Mouse (Mus musculus) midbrain, embryonic 11.5 days (tissue): ENCODE measurements around the gene Tfap2a. TPM values are rescaled to one million over a fixed set of nuclear protein-coding genes. Genes with fewer than 3 reads are reported as not detected.
A peak's percentile ranks its signal among the peaks of the same experiment; 100 is the strongest.

Source experiments
- ATAC-seq: fragments of 200-750 bp; cut with Nextera tagmentation; 2 replicates; pipeline ENCODE4 v1.8.0; 2017; ENCODE audit warnings: moderate TSS enrichment, moderate library complexity; ENCODE audit not compliant: low FRiP score
- DNase-seq: peaks from one replicate; pipeline ENCODE4 v3.0.0; 2015; ENCODE audit warnings: low spot score; ENCODE audit errors: missing footprints
- H3K27ac ChIP-seq: fragments of 300-500 bp; sonication (generic); 2 replicates; pipeline ENCODE4 v1.5.1; 2014; ENCODE audit warnings: low read depth, low read length
- H3K27me3 ChIP-seq: fragments of 300-500 bp; sonication (generic); 2 replicates; pipeline ENCODE4 v1.6.1; 2014; ENCODE audit warnings: mild to moderate bottlenecking, low read length, moderate library complexity, mixed read lengths; ENCODE audit not compliant: control insufficient read depth, insufficient read depth
- H3K36me3 ChIP-seq: fragments of 300-500 bp; sonication (generic); 2 replicates; pipeline ENCODE4 v1.6.1; 2014; ENCODE audit warnings: mild to moderate bottlenecking, low read length, moderate library complexity, mixed read lengths; ENCODE audit not compliant: control insufficient read depth, insufficient read depth
- H3K4me1 ChIP-seq: fragments of 300-500 bp; sonication (generic); 2 replicates; pipeline ENCODE4 v1.6.1; 2014; ENCODE audit warnings: low read length; ENCODE audit not compliant: control insufficient read depth, insufficient read depth
- H3K4me2 ChIP-seq: fragments of 300-500 bp; sonication (generic); 2 replicates; pipeline ENCODE4 v1.6.1; 2014; ENCODE audit warnings: mild to moderate bottlenecking, moderate library complexity
- H3K4me3 ChIP-seq: fragments of 300-500 bp; sonication (generic); 2 replicates; pipeline ENCODE4 v1.5.1; 2014; ENCODE audit warnings: low read depth, low read length
- H3K9ac ChIP-seq: fragments of 300-500 bp; sonication (generic); 2 replicates; pipeline ENCODE4 v1.6.1; 2014; ENCODE audit warnings: low read length
- H3K9me3 ChIP-seq: fragments of 300-500 bp; sonication (generic); 2 replicates; pipeline ENCODE4 v1.6.1; 2016; ENCODE audit warnings: low read length; ENCODE audit not compliant: control insufficient read depth
- WGBS: fragments of 180-500 bp; shearing (Covaris S2); extraction: QIAGEN DNeasy Blood & Tissue Kit; methylation state at CpG from one replicate; pipeline ENCODE4 v1.1.7; 2014; 5-methylcytosine and 5-hydroxymethylcytosine counted together
- polyA plus RNA-seq: library from polyadenylated mRNA; unstranded; fragments of >200 nt; fragmentation: Nextera tagmentation; extraction: Ambion mirVana; gene quantifications from 2 replicates; pipeline ENCODE4 v1.2.1, GENCODE M21; 2014

The Tfap2a gene
- polyA plus RNA-seq, 1 experiment from 2014 or later: 3.0 TPM

GRCm38 (mm10) chr13:40710062-40710342, 28.2 kb downstream of the Tfap2a start:
- 0% methylated on average over 11 of the region's 11 CpGs for WGBS
- Histone ChIP-seq H3K4me2 (no peak overlapping the region), H3K36me3 (no peaks in the 10 kb centered on the region), H3K27ac (no peak overlapping the region), H3K27me3 (peaks cover 97% of the 10 kb centered on the region), H3K9ac (no peak overlapping the region), H3K4me1 (peaks cover 4% of the 10 kb centered on the region; the same call in 1 of the 2 replicates), H3K4me3 (no peak overlapping the region), H3K9me3 (no peaks in the 10 kb centered on the region)
- no peak for ATAC-seq
- DNase-seq: no peak

GRCm38 (mm10) chr13:40709321-40710061, 28.7 kb downstream of the Tfap2a start:
- H3K9me3 ChIP-seq: no peaks in the 10 kb centered on the region
- H3K4me3 ChIP-seq: no peak overlapping the region
- WGBS: under 1% methylated on average over 21 of the region's 21 CpGs
- H3K36me3 ChIP-seq: no peaks in the 10 kb centered on the region
- peak; percentile 95 for DNase-seq
- peaks cover 6% of the 10 kb centered on the region; the same call in 1 of the 2 replicates for H3K4me1 ChIP-seq
- no peak overlapping the region for H3K4me2 ChIP-seq
- ATAC-seq: peak; percentile 31
- peaks cover 97% of the 10 kb centered on the region for H3K27me3 ChIP-seq
- no peak overlapping the region for H3K9ac ChIP-seq
- no peak overlapping the region for H3K27ac ChIP-seq

- Histone ChIP-seq H3K36me3 (no peaks in the 10 kb centered on the region), H3K27ac (no peak overlapping the region), H3K4me1 (peaks cover 9% of the 10 kb centered on the region; the same call in 1 of the 2 replicates), H3K9ac (no peak overlapping the region), H3K4me3 (no peak overlapping the region), H3K27me3 (peaks cover 98% of the 10 kb centered on the region), H3K9me3 (no peaks in the 10 kb centered on the region), H3K4me2 (no peak overlapping the region)
- DNase-seq: peak; percentile 96
- peak; percentile 34 for ATAC-seq
- 2% methylated on average over 26 of the region's 26 CpGs for WGBS
These were observed 29.3 kb downstream of the Tfap2a start for GRCm38 (mm10) chr13:40708913-40709312.

- DNase-seq (peak; percentile 91), ATAC-seq (no peak)
- peaks cover 98% of the 10 kb centered on the region for H3K27me3 ChIP-seq
- H3K4me1 ChIP-seq: peaks cover 9% of the 10 kb centered on the region; the same call in 1 of the 2 replicates
- H3K9me3 ChIP-seq: no peaks in the 10 kb centered on the region
- no peak overlapping the region for H3K9ac ChIP-seq
- under 1% methylated on average over 5 of the region's 5 CpGs for WGBS
- no peak overlapping the region for H3K4me3 ChIP-seq
- no peak overlapping the region for H3K4me2 ChIP-seq
- no peak overlapping the region for H3K27ac ChIP-seq
- no peaks in the 10 kb centered on the region for H3K36me3 ChIP-seq
These were observed 29.9 kb downstream of the Tfap2a start for GRCm38 (mm10) chr13:40708271-40708670.

- Histone ChIP-seq H3K4me2 (no peak overlapping the region), H3K4me3 (no peak overlapping the region), H3K27me3 (peaks cover 99% of the 10 kb centered on the region), H3K4me1 (peaks cover 11% of the 10 kb centered on the region), H3K36me3 (no peaks in the 10 kb centered on the region), H3K9ac (no peak overlapping the region), H3K27ac (no peak overlapping the region), H3K9me3 (no peaks in the 10 kb centered on the region)
- 2% methylated on average over 3 of the region's 3 CpGs for WGBS
- ATAC-seq: no peak
- DNase-seq: peak; percentile 90
These were observed 30.5 kb downstream of the Tfap2a start for GRCm38 (mm10) chr13:40707646-40708045.

- ATAC-seq: no peak
- no peak overlapping the region for H3K9ac ChIP-seq
- H3K4me2 ChIP-seq: no peak overlapping the region
- no peak overlapping the region for H3K27ac ChIP-seq
- H3K4me1 ChIP-seq: peaks cover 11% of the 10 kb centered on the region
- no peaks in the 10 kb centered on the region for H3K9me3 ChIP-seq
- WGBS: 2% methylated on average over 5 of the region's 5 CpGs
- no peaks in the 10 kb centered on the region for H3K36me3 ChIP-seq
- H3K4me3 ChIP-seq: no peak overlapping the region
- peak; percentile 87 for DNase-seq
- peaks cover 99% of the 10 kb centered on the region for H3K27me3 ChIP-seq
These were observed 31.6 kb downstream of the Tfap2a start for GRCm38 (mm10) chr13:40706612-40707011.

- H3K27ac ChIP-seq: no peak overlapping the region
- no peak for ATAC-seq
- peak; percentile 93 for DNase-seq
- H3K9ac ChIP-seq: no peak overlapping the region
- no peak overlapping the region for H3K4me2 ChIP-seq
- peaks cover 11% of the 10 kb centered on the region for H3K4me1 ChIP-seq
- no peaks in the 10 kb centered on the region for H3K36me3 ChIP-seq
- no peaks in the 10 kb centered on the region for H3K9me3 ChIP-seq
- H3K27me3 ChIP-seq: peaks cover 99% of the 10 kb centered on the region
- no peak overlapping the region for H3K4me3 ChIP-seq
- 8% methylated on average over 4 of the region's 4 CpGs for WGBS
These were observed 32.3 kb downstream of the Tfap2a start for GRCm38 (mm10) chr13:40705821-40706425.

GRCm38 (mm10) chr13:40704864-40705455, 33.2 kb downstream of the Tfap2a start:
- Histone ChIP-seq H3K4me1 (peaks cover 11% of the 10 kb centered on the region), H3K9ac (no peak overlapping the region), H3K36me3 (no peaks in the 10 kb centered on the region), H3K4me2 (0 out of 2 replicates have a peak overlapping the region, but pooled peaks have one; percentile 7), H3K27me3 (peaks cover 99% of the 10 kb centered on the region), H3K27ac (no peak overlapping the region), H3K4me3 (no peak overlapping the region), H3K9me3 (no peaks in the 10 kb centered on the region)
- DNase-seq: peak; percentile 95
- no peak for ATAC-seq
- under 1% methylated on average over 28 of the region's 28 CpGs for WGBS

- H3K9me3 ChIP-seq: no peaks in the 10 kb centered on the region
- ATAC-seq (peak; percentile 69), DNase-seq (no peak)
- no peak overlapping the region for H3K9ac ChIP-seq
- peaks cover 11% of the 10 kb centered on the region for H3K4me1 ChIP-seq
- peaks cover 92% of the 10 kb centered on the region for H3K27me3 ChIP-seq
- under 1% methylated on average over 38 of the region's 38 CpGs for WGBS
- no peak overlapping the region for H3K27ac ChIP-seq
- peak overlapping the region; percentile 27; the same call in 1 of the 2 replicates for H3K4me2 ChIP-seq
- H3K4me3 ChIP-seq: peak overlapping the region; percentile 11; the same call in 1 of the 2 replicates
- H3K36me3 ChIP-seq: no peaks in the 10 kb centered on the region
These were observed 34.1 kb downstream of the Tfap2a start for GRCm38 (mm10) chr13:40703982-40704501.
